Mouse (Mus musculus) liver, postnatal 0 days (tissue): Measurements from ENCODE around the gene Nr1d2. TPM values are rescaled to one million over a fixed set of nuclear protein-coding genes. Genes with fewer than 3 reads are reported as not detected.
"Not testable (repeated sequence)": the region's sequence is repeated elsewhere in the genome, so short reads cannot be mapped to it uniquely, and the experiment has no call there.

ENCODE experiments used
- ATAC-seq: fragments of 200-750 bp; cut with Nextera tagmentation; 2 replicates; pipeline ENCODE4 v1.8.0; 2017; ENCODE audit warnings: mild to moderate bottlenecking, moderate library complexity
- DNase-seq: peaks from one replicate; pipeline ENCODE4 v3.0.0-alpha.2; 2016
- H3K27ac ChIP-seq: fragments of 300-500 bp; sonication (generic); 2 replicates; pipeline ENCODE4 v1.5.1; 2014; ENCODE audit warnings: antibody characterized with exemption, moderate library complexity, mild to moderate bottlenecking, low read depth
- H3K27me3 ChIP-seq: fragments of 300-500 bp; sonication (generic); 2 replicates; pipeline ENCODE4 v1.6.1; 2014; ENCODE audit warnings: low read length, control low read depth, mixed read lengths; ENCODE audit not compliant: insufficient read depth
- H3K36me3 ChIP-seq: fragments of 300-500 bp; sonication (generic); replicated peaks from 2 replicates; pipeline ENCODE4 v1.6.1; 2014; ENCODE audit warnings: mild to moderate bottlenecking, control low read depth, low read length, moderate library complexity, mixed read lengths; ENCODE audit not compliant: insufficient read depth
- H3K4me1 ChIP-seq: fragments of 300-500 bp; sonication (generic); 2 replicates; pipeline ENCODE4 v1.6.1; 2014; ENCODE audit warnings: antibody characterized with exemption, mild to moderate bottlenecking, control low read depth; ENCODE audit not compliant: insufficient read depth
- H3K4me2 ChIP-seq: fragments of 300-500 bp; sonication (generic); 2 replicates; pipeline ENCODE4 v1.6.1; 2014; ENCODE audit warnings: low read depth, mild to moderate bottlenecking, low read length, moderate library complexity, mixed read lengths
- H3K4me3 ChIP-seq: fragments of 300-500 bp; sonication (generic); 2 replicates; pipeline ENCODE4 v1.5.1; 2014; ENCODE audit warnings: low read depth, low read length
- H3K9ac ChIP-seq: fragments of 300-500 bp; sonication (generic); replicated peaks from 2 replicates; pipeline ENCODE4 v1.6.1; 2014; ENCODE audit warnings: mild to moderate bottlenecking, moderate library complexity
- H3K9me3 ChIP-seq: fragments of 300-500 bp; sonication (generic); 2 replicates; pipeline ENCODE4 v1.6.1; 2016; ENCODE audit warnings: mild to moderate bottlenecking, control low read depth, low read length, mixed read lengths
- CTCF ChIP-seq: sonication (generic); IDR thresholded peaks from 2 replicates; pipeline ENCODE4 v1.5.1; 2016; ENCODE audit warnings: antibody characterized with exemption, low read depth
- EP300 ChIP-seq: IDR thresholded peaks from 2 replicates; pipeline ENCODE4 v1.6.1; 2016; ENCODE audit warnings: antibody characterized with exemption, low read depth, mild to moderate bottlenecking
- WGBS: fragments of 180-500 bp; shearing (Covaris S2); extraction: QIAGEN DNeasy Blood & Tissue Kit; methylation state at CpG from one replicate; pipeline ENCODE4 v1.1.7; 2014; ENCODE audit not compliant: insufficient replicate concordance; 5-methylcytosine and 5-hydroxymethylcytosine counted together
- polyA plus RNA-seq: library from polyadenylated mRNA; unstranded; fragments of >200 nt; fragmentation: Nextera tagmentation; extraction: Ambion mirVana; gene quantifications from 2 replicates; pipeline ENCODE4 v1.2.1, GENCODE M21; 2015

The Nr1d2 gene
- polyA plus RNA-seq, 1 experiment from 2014 or later = 6.2 TPM

DNA sequence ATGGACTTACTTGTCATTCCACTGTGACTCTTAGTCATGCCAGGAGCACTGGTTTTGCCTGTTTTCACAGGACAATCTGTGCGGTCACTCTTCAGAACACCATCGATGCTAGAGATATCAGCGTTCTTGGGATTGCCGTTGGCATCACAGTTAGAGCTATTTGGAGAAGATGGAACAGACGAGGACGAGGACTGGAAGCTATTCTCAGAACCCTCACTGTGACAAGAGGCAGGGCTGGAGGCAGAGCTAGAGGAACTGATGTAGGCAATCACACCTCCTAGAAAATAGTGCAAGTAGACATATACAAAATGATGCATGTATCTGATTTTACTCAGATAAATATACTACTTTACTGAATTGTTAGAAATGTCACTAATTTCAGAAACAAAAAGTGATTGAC is 16.9 kb downstream of the Nr1d2 start:
- DNase-seq (no peak), ATAC-seq (no peak)
- H3K9me3 ChIP-seq = no peaks in the 10 kb centered on the region
- no peak overlapping the region for H3K27ac ChIP-seq
- H3K4me3 ChIP-seq = no peak overlapping the region
- H3K4me1 ChIP-seq = no peaks in the 10 kb centered on the region
- no peaks in the 10 kb centered on the region for H3K27me3 ChIP-seq
- WGBS = 85% methylated on average over 6 of the region's 6 CpGs
- TF ChIP-seq EP300 = no peak
- no peak for TF ChIP-seq CTCF
- no peak overlapping the region for H3K4me2 ChIP-seq
- H3K36me3 ChIP-seq = no peaks in the 10 kb centered on the region
- H3K9ac ChIP-seq = no peak overlapping the region

GRCm38 (mm10) chr14:18217158-18217557 is 21.8 kb downstream of the Nr1d2 start:
- 75% methylated on average over 1 of the region's 1 CpGs for WGBS
- no peak for TF ChIP-seq EP300
- no peak for TF ChIP-seq CTCF
- no peak for ATAC-seq
- H3K27me3 ChIP-seq = no peaks in the 10 kb centered on the region
- H3K9ac ChIP-seq = no peak overlapping the region
- no peaks in the 10 kb centered on the region for H3K9me3 ChIP-seq
- H3K36me3 ChIP-seq = no peaks in the 10 kb centered on the region; the same call in 1 of the 2 replicates
- no peak for DNase-seq
- no peak overlapping the region for H3K4me3 ChIP-seq
- no peak overlapping the region for H3K4me2 ChIP-seq
- no peak overlapping the region for H3K27ac ChIP-seq
- no peaks in the 10 kb centered on the region for H3K4me1 ChIP-seq

DNA sequence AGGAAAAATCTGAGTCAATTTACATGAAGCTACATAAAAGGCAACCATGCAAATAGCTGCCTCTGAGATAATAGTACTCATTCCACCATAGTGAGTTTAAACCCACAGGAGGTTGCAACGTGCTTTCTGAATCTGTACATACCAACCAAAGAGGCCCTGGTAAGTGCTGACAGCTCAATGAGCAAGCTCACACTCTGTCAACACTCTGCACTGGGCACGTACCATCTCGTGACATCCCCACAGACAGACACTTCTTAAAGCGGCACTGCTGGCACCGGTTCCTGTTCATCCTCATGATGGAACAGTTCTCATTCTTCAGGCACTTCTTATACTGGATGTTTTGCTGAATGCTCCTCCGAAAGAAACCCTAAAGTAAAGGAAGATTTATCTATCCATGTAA is 22.5 kb downstream of the Nr1d2 start:
- ATAC-seq (no peak), DNase-seq (no peak)
- Histone ChIP-seq H3K9ac (no peak overlapping the region), H3K9me3 (no peaks in the 10 kb centered on the region), H3K4me3 (no peak overlapping the region), H3K27me3 (no peaks in the 10 kb centered on the region), H3K4me1 (no peaks in the 10 kb centered on the region), H3K27ac (no peak overlapping the region), H3K36me3 (no peaks in the 10 kb centered on the region; the same call in 1 of the 2 replicates), H3K4me2 (no peak overlapping the region)
- TF ChIP-seq CTCF (no peak), EP300 (no peak)
- 80% methylated on average over 6 of the region's 6 CpGs for WGBS

- no peak for ATAC-seq
- Histone ChIP-seq H3K9ac (no peak overlapping the region), H3K9me3 (no peaks in the 10 kb centered on the region), H3K4me2 (no peak overlapping the region), H3K36me3 (no peaks in the 10 kb centered on the region; the same call in none of the 2 replicates), H3K27me3 (no peaks in the 10 kb centered on the region), H3K4me1 (no peaks in the 10 kb centered on the region), H3K4me3 (no peak overlapping the region), H3K27ac (no peak overlapping the region)
- no peak for DNase-seq
- WGBS = 75% methylated on average over 3 of the region's 3 CpGs
- peak; percentile 67 for TF ChIP-seq CTCF
- TF ChIP-seq EP300 = no peak
Measured at GRCm38 (mm10) chr14:18210795-18211194, 28.1 kb downstream of the Nr1d2 start.

GRCm38 (mm10) chr14:18204315-18204714 is 34.6 kb downstream of the Nr1d2 start:
- ATAC-seq, H3K36me3 ChIP-seq, H3K4me2 ChIP-seq, H3K4me1 ChIP-seq, DNase-seq, H3K9ac ChIP-seq, H3K4me3 ChIP-seq, H3K9me3 ChIP-seq, H3K27me3 ChIP-seq, H3K27ac ChIP-seq: not testable (repeated sequence)
- WGBS = 75% methylated on average over 1 of the region's 1 CpGs

- Histone ChIP-seq H3K4me3 (no peak overlapping the region), H3K9ac (no peak overlapping the region), H3K4me2 (no peak overlapping the region), H3K27me3 (no peaks in the 10 kb centered on the region), H3K36me3 (no peaks in the 10 kb centered on the region), H3K4me1 (no peaks in the 10 kb centered on the region), H3K27ac (no peak overlapping the region), H3K9me3 (no peaks in the 10 kb centered on the region)
- no peak for TF ChIP-seq EP300
- no peak for TF ChIP-seq CTCF
- DNase-seq = no peak
- 85% methylated on average over 5 of the region's 5 CpGs for WGBS
- ATAC-seq = no peak
Measured at GRCm38 (mm10) chr14:18201413-18201812, 37.5 kb downstream of the Nr1d2 start.

DNA sequence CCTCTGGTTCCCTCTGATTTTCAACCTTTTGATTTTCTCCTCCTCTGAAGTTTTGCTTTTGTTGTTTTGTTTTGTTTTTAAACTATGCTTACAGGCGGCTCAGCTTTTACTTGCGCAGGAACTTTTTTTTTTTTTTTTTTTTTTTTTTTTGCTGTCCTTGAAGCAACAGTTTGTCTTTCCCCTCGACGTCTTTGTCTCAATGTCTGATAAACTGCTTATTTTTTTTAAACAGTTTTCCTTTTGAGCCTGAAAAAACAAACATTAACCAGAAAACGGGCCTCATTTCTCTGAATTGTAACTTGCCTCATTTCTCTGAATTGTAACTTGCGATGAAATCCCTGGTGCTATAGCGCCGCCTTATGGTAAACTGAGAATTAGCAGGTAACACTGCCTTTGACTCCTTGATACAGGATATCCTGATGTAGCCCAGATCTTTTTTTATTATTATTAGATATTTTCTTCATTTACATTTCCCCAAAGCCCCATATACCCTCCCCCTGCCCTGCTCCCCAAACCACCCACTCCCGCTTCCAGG is 52.0 kb downstream of the Nr1d2 start:
- 0 out of 2 replicates have a peak overlapping the region, but pooled peaks have one; percentile 26 for H3K4me2 ChIP-seq
- ATAC-seq = no peak
- DNase-seq = peak; percentile 47

GRCm38 (mm10) chr14:18177531-18177930 is 61.4 kb downstream of the Nr1d2 start:
- not testable (repeated sequence) for H3K4me3 ChIP-seq, ATAC-seq, H3K4me1 ChIP-seq, H3K27ac ChIP-seq, H3K27me3 ChIP-seq, H3K4me2 ChIP-seq, H3K9ac ChIP-seq, H3K36me3 ChIP-seq, H3K9me3 ChIP-seq, DNase-seq
- WGBS = 58% methylated on average over 2 of the region's 2 CpGs

More for the DNA sequence above, 52.0 kb downstream of the Nr1d2 start:
- Histone ChIP-seq H3K27ac (no peak overlapping the region), H3K9me3 (no peaks in the 10 kb centered on the region), H3K4me1 (no peaks in the 10 kb centered on the region), H3K27me3 (no peaks in the 10 kb centered on the region), H3K4me3 (no peak overlapping the region), H3K9ac (no peak overlapping the region), H3K36me3 (no peaks in the 10 kb centered on the region)
- TF ChIP-seq CTCF = peak; percentile 72
- TF ChIP-seq EP300 = peak; percentile 20; the same call in 1 of the 2 replicates
- WGBS = 30% methylated on average over 9 of the region's 9 CpGs
